Mouse (Mus musculus): Measurements from ENCODE around the gene 2410015M20Rik.

DNA sequence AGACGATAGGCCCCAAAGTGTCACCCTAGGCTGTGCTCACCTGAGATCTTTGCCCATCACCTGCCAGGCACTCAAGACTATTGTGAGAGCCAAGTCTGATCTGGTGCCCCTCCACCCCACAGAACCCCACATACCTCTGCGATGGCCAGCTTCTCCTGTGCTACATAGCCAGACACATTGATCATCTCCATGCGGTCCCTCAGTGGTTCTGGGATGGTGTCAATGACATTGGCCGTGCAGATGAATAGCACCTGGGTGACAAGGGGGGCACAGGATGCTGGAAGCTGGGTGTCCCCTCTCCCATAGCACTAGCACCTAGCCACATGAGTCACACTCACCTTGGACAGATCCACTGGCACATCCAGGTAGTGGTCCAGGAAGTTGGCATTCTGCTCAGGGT, 6.2 kb upstream of the 2410015M20Rik start:
- no peak for TF ChIP-seq CTCF (IDR thresholded peaks at IDR 0.05; ENCODE audit: low read depth)
- no peak for TF ChIP-seq EP300 (optimal IDR thresholded peaks at IDR 0.05)
